Mouse (Mus musculus) stomach, postnatal 0 days (tissue): Measurements from ENCODE around the gene Snapc5.
"Not testable (repeated sequence)": the region's sequence is repeated elsewhere in the genome, so short reads cannot be mapped to it uniquely, and the experiment has no call there.

Experiments
- CTCF ChIP-seq: IDR thresholded peaks from 2 replicates; pipeline ENCODE4 v1.5.1; 2016; ENCODE audit warnings: antibody characterized with exemption, low read depth, mild to moderate bottlenecking, moderate library complexity
- EP300 ChIP-seq: optimal IDR thresholded peaks from 2 replicates; pipeline ENCODE3; 2016; ENCODE audit warnings: antibody characterized with exemption

GRCm38 (mm10) chr9:64183295-64183694 is 4.2 kb downstream of the Snapc5 start:
- not testable (repeated sequence) for TF ChIP-seq CTCF, EP300
